Mouse (Mus musculus): Measurements from ENCODE around the gene Fndc8. TPM values are rescaled to one million over a fixed set of nuclear protein-coding genes. Genes with fewer than 3 reads are reported as not detected.

Fndc8 gene
- total RNA-seq, 2 experiments from 2014 or later, result not detected

Other genes starting within 250 kb of the Fndc8 start
- under 1 TPM; 0.20 to 0.63 TPM for gene Cct6b, start 127.8 kb upstream of the Fndc8 start, total RNA-seq (2021)
- 10 to 100 TPM; 15.0 to 17.5 TPM for gene Zfp830, start 127.8 kb upstream of the Fndc8 start, total RNA-seq (2021)
- gene Lig3, start 111.0 kb upstream of the Fndc8 start, total RNA-seq (2021), result 10 to 100 TPM; 22.3 to 26.1 TPM
- 10 to 100 TPM; 13.5 to 14.5 TPM for gene Rffl, start 20.9 kb upstream of the Fndc8 start, total RNA-seq (2021)
- 10 to 100 TPM; 15.1 to 17.2 TPM for gene Rad51d, start 1.5 kb upstream of the Fndc8 start, total RNA-seq (2021)
- 10 to 100 TPM; 30.9 to 43.0 TPM for gene Nle1, start 16.3 kb downstream of the Fndc8 start, total RNA-seq (2021)
- gene Unc45b, start 18.4 kb downstream of the Fndc8 start, total RNA-seq (2021), result 1 to 10 TPM; 1.1 to 2.4 TPM
- 1 to 10 TPM; 3.0 to 3.4 TPM for gene Slfn5, start 59.2 kb downstream of the Fndc8 start, total RNA-seq (2021)
- under 1 TPM; 0.35 to 0.39 TPM for gene Slfn9, start 99.7 kb downstream of the Fndc8 start, total RNA-seq (2021)
- under 1 TPM; 0.20 to 0.40 TPM for gene Slfn8, start 128.7 kb downstream of the Fndc8 start, total RNA-seq (2021)
- under 1 TPM; 0.59 to 0.69 TPM for gene Slfn2, start 173.0 kb downstream of the Fndc8 start, total RNA-seq (2021)
- gene Slfn1, start 224.7 kb downstream of the Fndc8 start, total RNA-seq (2021), result not detected

Data from layer of hippocampus, postnatal 25 days (tissue).